Mouse (Mus musculus) kidney, adult 2 months (tissue): ENCODE measurements around the gene Rhot2.

Source experiments
- CTCF ChIP-seq: fragments of 200-500 bp; conservative IDR thresholded peaks from 2 replicates; pipeline ENCODE4 v1.5.1; 2011; ENCODE audit warnings: low read depth, mild to moderate bottlenecking, control low read depth, low read length, moderate library complexity, mixed read lengths; ENCODE audit not compliant: insufficient read depth, insufficient read length
- POLR2A ChIP-seq: fragments of 200-500 bp; IDR thresholded peaks from one replicate; pipeline ENCODE4 v1.6.1; 2011; ENCODE audit warnings: low read depth, low read length, control low read depth

GRCm38 (mm10) chr17:25802825-25803517 lies 41.7 kb downstream of the Rhot2 start:
- no peak for TF ChIP-seq CTCF
- no peak for TF ChIP-seq POLR2A
